Mouse (Mus musculus): ENCODE measurements around the gene Gm11639.

GRCm38 (mm10) chr11:105021071-105021470, 335.6 kb downstream of the Gm11639 start:
- TF ChIP-seq CTCF (IDR thresholded peaks at IDR 0.05; ENCODE audit: borderline replicate concordance, control insufficient read depth, extremely low read depth, insufficient read depth, low read length, poor library complexity): no peak
- no peak for TF ChIP-seq POLR2A (IDR thresholded peaks at IDR 0.05; ENCODE audit: control insufficient read depth, extremely low read depth, insufficient read depth, low read length, poor library complexity)

Measured in thymus, adult 2 months (tissue).